Mouse (Mus musculus): ENCODE measurements at regions not wholly inside any gene's neighbourhood (a gene's known extent, or its start where the extent isn't known, plus 50 kb on each side); places are given as distances from the start of the nearest gene placed in this dataset.
A peak's percentile ranks its signal among the peaks of the same experiment; 100 is the strongest.

DNA sequence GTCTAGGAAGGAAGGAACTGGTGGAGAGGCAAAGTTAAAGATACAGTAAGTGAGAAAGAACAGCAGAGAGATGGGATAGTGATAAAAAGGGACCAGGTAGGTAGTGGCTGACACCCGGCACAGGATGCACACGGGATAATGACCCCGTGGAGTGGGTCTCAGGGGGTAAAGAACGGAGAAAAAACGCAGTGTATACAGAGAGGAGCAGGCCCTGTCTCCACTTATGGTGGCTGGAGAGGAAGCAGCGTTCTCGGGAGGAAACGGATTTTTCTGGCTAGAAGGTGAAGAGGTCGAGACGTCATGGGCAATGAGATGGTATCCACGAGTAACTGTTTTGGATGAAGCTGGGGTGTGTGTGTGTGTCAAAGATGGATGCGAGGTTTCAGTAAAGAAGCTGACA, 55.4 kb upstream of the Agps start:
- TF ChIP-seq ZKSCAN1 (IDR thresholded peaks at IDR 0.05; ENCODE audit: borderline replicate concordance, low read depth, low read length) (no peak), ZNF384 (IDR thresholded peaks at IDR 0.05; ENCODE audit: low read depth, low read length) (no peak), POLR2AphosphoS2 (IDR thresholded peaks at IDR 0.05; ENCODE audit: low read depth, low read length) (no peak), CTCF (conservative IDR thresholded peaks at IDR 0.05 in 1 of 2, IDR thresholded peaks at IDR 0.05 in 1 of 2; ENCODE audit: low read depth in 2 of 2, low read length in 2 of 2) (no peak), POLR2A (IDR thresholded peaks at IDR 0.05; ENCODE audit: low read depth, low read length) (no peak), ZC3H11A (IDR thresholded peaks at IDR 0.05; ENCODE audit: low read depth, low read length) (no peak), KAT2A (IDR thresholded peaks at IDR 0.05; ENCODE audit: insufficient replicate concordance, low read length) (no peak), CHD1 (IDR thresholded peaks at IDR 0.05; ENCODE audit: low read depth, low read length) (peak; percentile 76; the same call in 1 of the 2 replicates), IRF4 (IDR thresholded peaks at IDR 0.05; ENCODE audit: low read depth, low read length) (no peak), MAX (IDR thresholded peaks at IDR 0.05; ENCODE audit: low read length) (no peak)
